19 mouse cellular contexts compared by ENCODE assay signal in the genomic region with DNA sequence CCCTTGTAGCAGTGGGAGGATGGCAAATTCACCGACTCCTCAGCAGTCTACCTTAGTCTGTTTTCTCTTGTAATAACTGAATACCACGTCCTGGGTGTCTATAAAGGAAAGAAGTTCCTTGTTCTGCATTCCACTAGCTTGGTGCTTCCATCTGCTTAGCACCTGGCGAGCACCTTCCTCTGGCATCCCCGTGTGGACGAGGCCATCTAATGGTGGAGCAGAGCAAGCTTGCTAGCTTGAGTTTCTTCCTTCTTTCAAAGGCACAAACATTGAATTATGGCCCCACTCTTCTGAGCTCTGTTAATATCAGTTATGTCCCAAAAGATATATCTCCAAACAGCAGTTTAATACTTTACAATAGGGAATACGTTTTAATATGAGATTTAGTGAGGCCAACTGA.
"Had no signal": no experiment of that assay in that cellular context is flagged by ENCODE, and none has a peak within 500 bp of the region (broad histone marks: within the 10 kb centered on the region; RNA-seq: fewer than 3 reads in every experiment).

No protein-coding gene starts in this region.

- DNase-seq: kidney, adult 11 months; kidney, adult 8-10 months; kidney, postnatal 25 days; left cerebral cortex, postnatal 4 days; liver, postnatal 0 days; lung, embryonic 14.5 days; thymus, adult 18-20 months; thymus, postnatal 36 days had no signal

- H3K27me3 ChIP-seq: kidney, embryonic 15.5 days; limb, embryonic 12.5 days; limb, embryonic 15.5 days; neural tube, embryonic 13.5 days had no signal

- H3K36me3 ChIP-seq: kidney, embryonic 15.5 days; limb, embryonic 12.5 days; limb, embryonic 15.5 days; midbrain, embryonic 12.5 days; neural tube, embryonic 13.5 days had no signal

- ATAC-seq: liver, postnatal 0 days; lung, postnatal 0 days; midbrain, embryonic 16.5 days had no signal

- H3K4me3 ChIP-seq: kidney, embryonic 15.5 days; limb, embryonic 12.5 days; limb, embryonic 15.5 days; midbrain, embryonic 12.5 days; myocyte; neural tube, embryonic 13.5 days had no signal

- H3K9me3 ChIP-seq: kidney, embryonic 15.5 days; limb, embryonic 15.5 days had no signal

- H3K9ac ChIP-seq: kidney, embryonic 15.5 days; limb, embryonic 12.5 days; limb, embryonic 15.5 days; liver, embryonic 14.5 days; liver, postnatal 0 days; lung, embryonic 14.5 days; midbrain, embryonic 12.5 days; neural tube, embryonic 13.5 days had no signal

- H3K4me1 ChIP-seq: kidney, embryonic 15.5 days; limb, embryonic 12.5 days; limb, embryonic 15.5 days had no signal

- H3K27ac ChIP-seq: kidney, embryonic 15.5 days; limb, embryonic 12.5 days; limb, embryonic 15.5 days; liver, embryonic 14.5 days; macrophage; midbrain, embryonic 12.5 days; neural tube, embryonic 13.5 days had no signal

- H3K4me2 ChIP-seq: kidney, embryonic 15.5 days; limb, embryonic 12.5 days; limb, embryonic 15.5 days; liver, embryonic 11.5 days; lung, embryonic 14.5 days; midbrain, embryonic 12.5 days; neural tube, embryonic 13.5 days had no signal
